Mouse (Mus musculus) spleen, adult 2 months (tissue): ENCODE data around the gene Alcam.

Source experiments
- CTCF ChIP-seq: fragments of 200-500 bp; IDR thresholded peaks from 2 replicates; pipeline ENCODE4 v1.5.1; 2011; ENCODE audit warnings: mild to moderate bottlenecking, inconsistent platforms; ENCODE audit not compliant: insufficient read depth, insufficient read length, insufficient replicate concordance; ENCODE audit errors: extremely low read depth
- POLR2A ChIP-seq: fragments of 200-500 bp; IDR thresholded peaks from 2 replicates; pipeline ENCODE4 v1.6.1; 2011; ENCODE audit warnings: low read depth, low read length, inconsistent platforms

GRCm38 (mm10) chr16:52418568-52419158, 35.2 kb downstream of the Alcam start:
- TF ChIP-seq POLR2A, result no peak
- no peak for TF ChIP-seq CTCF
